Mouse (Mus musculus) neural tube, embryonic 11.5 days (tissue): ENCODE data around the gene Pde4d. TPM values are rescaled to one million over a fixed set of nuclear protein-coding genes. Genes with fewer than 3 reads are reported as not detected.
A peak's percentile ranks its signal among the peaks of the same experiment; 100 is the strongest.

Experiments used
- ATAC-seq: fragments of 200-750 bp; cut with Nextera tagmentation; 2 replicates; pipeline ENCODE4 v1.8.0; 2017; ENCODE audit warnings: moderate number of reproducible peaks, mild to moderate bottlenecking, moderate TSS enrichment, moderate library complexity; ENCODE audit not compliant: insufficient read depth, low FRiP score, low TSS enrichment
- DNase-seq: peaks from one replicate; pipeline ENCODE4 v3.0.0-alpha.2; 2015; ENCODE audit warnings: low spot score
- H3K27ac ChIP-seq: fragments of 300-500 bp; sonication (generic); 2 replicates; pipeline ENCODE4 v1.5.1; 2014; ENCODE audit warnings: low read depth, mild to moderate bottlenecking, low read length
- H3K27me3 ChIP-seq: fragments of 300-500 bp; sonication (generic); 2 replicates; pipeline ENCODE4 v1.6.1; 2014; ENCODE audit warnings: mild to moderate bottlenecking, low read length, mixed read lengths; ENCODE audit not compliant: control insufficient read depth, insufficient read depth
- H3K36me3 ChIP-seq: fragments of 300-500 bp; sonication (generic); 2 replicates; pipeline ENCODE4 v1.6.1; 2014; ENCODE audit warnings: mild to moderate bottlenecking, low read length, moderate library complexity, mixed read lengths; ENCODE audit not compliant: control insufficient read depth, insufficient read depth
- H3K4me1 ChIP-seq: fragments of 300-500 bp; sonication (generic); 2 replicates; pipeline ENCODE4 v1.6.1; 2014; ENCODE audit warnings: low read length, mixed read lengths; ENCODE audit not compliant: control insufficient read depth, insufficient read depth
- H3K4me2 ChIP-seq: fragments of 300-500 bp; sonication (generic); 2 replicates; pipeline ENCODE4 v1.6.1; 2014; ENCODE audit warnings: low read depth, mild to moderate bottlenecking, moderate library complexity
- H3K4me3 ChIP-seq: fragments of 300-500 bp; sonication (generic); 2 replicates; pipeline ENCODE4 v1.5.1; 2014; ENCODE audit warnings: low read depth, low read length
- H3K9ac ChIP-seq: fragments of 300-500 bp; sonication (generic); 2 replicates; pipeline ENCODE4 v1.6.1; 2014; ENCODE audit warnings: mild to moderate bottlenecking, low read length
- H3K9me3 ChIP-seq: fragments of 300-500 bp; sonication (generic); 2 replicates; pipeline ENCODE4 v1.6.1; 2016; ENCODE audit warnings: low read length; ENCODE audit not compliant: control insufficient read depth
- WGBS: fragments of 180-500 bp; shearing (Covaris S2); extraction: QIAGEN DNeasy Blood & Tissue Kit; methylation state at CpG from one replicate; pipeline ENCODE4 v1.1.7; 2014; 5-methylcytosine and 5-hydroxymethylcytosine counted together
- polyA plus RNA-seq: library from polyadenylated mRNA; unstranded; fragments of >200 nt; fragmentation: Nextera tagmentation; extraction: Ambion mirVana; gene quantifications from 2 replicates; pipeline ENCODE4 v1.2.1, GENCODE M21; 2014

Pde4d gene
- polyA plus RNA-seq, 1 experiment from 2014 or later, result 11.1 TPM

DNA sequence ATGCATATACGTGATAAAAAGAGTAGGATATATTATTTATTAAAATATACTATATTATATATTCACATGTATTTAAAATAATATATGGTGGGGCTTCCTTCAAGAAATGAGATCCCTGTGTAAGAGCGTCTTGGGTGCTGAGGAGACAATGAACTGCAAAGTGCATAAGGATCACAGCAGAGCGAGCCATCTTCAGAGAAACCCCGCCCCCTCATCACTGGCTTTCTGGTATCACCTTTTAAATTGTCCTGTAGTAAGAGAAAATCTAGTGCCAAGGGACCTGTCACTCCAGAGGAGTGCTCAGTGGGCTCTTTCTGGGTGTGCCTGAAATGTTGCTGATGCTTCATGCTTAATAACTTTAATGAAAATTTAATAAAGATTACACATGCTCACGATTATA is 1327.7 kb downstream of the Pde4d start:
- 75% methylated on average over 5 of the region's 5 CpGs for WGBS
- Histone ChIP-seq H3K27me3 (no peaks in the 10 kb centered on the region), H3K4me3 (no peak overlapping the region), H3K36me3 (no peaks in the 10 kb centered on the region), H3K9ac (no peak overlapping the region), H3K9me3 (no peaks in the 10 kb centered on the region), H3K27ac (no peak overlapping the region), H3K4me2 (no peak overlapping the region), H3K4me1 (0 out of 2 replicates have a peak, but pooled peaks cover 5% of the 10 kb centered on the region)
- DNase-seq (no peak), ATAC-seq (no peak)

- DNase-seq, result peak; percentile 10
- no peaks in the 10 kb centered on the region for H3K27me3 ChIP-seq
- no peak overlapping the region for H3K4me3 ChIP-seq
- H3K27ac ChIP-seq, result no peak overlapping the region
- no peak; the same call in 1 of the 2 replicates for ATAC-seq
- WGBS, result 26% methylated on average over 9 of the region's 9 CpGs
- H3K36me3 ChIP-seq, result no peaks in the 10 kb centered on the region
- H3K4me2 ChIP-seq, result no peak overlapping the region
- no peaks in the 10 kb centered on the region for H3K9me3 ChIP-seq
- no peak overlapping the region for H3K9ac ChIP-seq
- H3K4me1 ChIP-seq, result 0 out of 2 replicates have a peak, but pooled peaks cover 5% of the 10 kb centered on the region
Observed at GRCm38 (mm10) chr13:109778297-109778835, 1328.6 kb downstream of the Pde4d start.

GRCm38 (mm10) chr13:109781466-109781865 is 1331.7 kb downstream of the Pde4d start:
- H3K36me3 ChIP-seq, result no peaks in the 10 kb centered on the region
- no peak overlapping the region for H3K4me3 ChIP-seq
- ATAC-seq (no peak), DNase-seq (no peak)
- H3K9me3 ChIP-seq, result no peaks in the 10 kb centered on the region
- 0 out of 2 replicates have a peak, but pooled peaks cover 5% of the 10 kb centered on the region for H3K4me1 ChIP-seq
- WGBS, result 88% methylated on average over 1 of the region's 1 CpGs
- no peak overlapping the region for H3K27ac ChIP-seq
- no peaks in the 10 kb centered on the region for H3K27me3 ChIP-seq
- H3K4me2 ChIP-seq, result no peak overlapping the region
- no peak overlapping the region for H3K9ac ChIP-seq

DNA sequence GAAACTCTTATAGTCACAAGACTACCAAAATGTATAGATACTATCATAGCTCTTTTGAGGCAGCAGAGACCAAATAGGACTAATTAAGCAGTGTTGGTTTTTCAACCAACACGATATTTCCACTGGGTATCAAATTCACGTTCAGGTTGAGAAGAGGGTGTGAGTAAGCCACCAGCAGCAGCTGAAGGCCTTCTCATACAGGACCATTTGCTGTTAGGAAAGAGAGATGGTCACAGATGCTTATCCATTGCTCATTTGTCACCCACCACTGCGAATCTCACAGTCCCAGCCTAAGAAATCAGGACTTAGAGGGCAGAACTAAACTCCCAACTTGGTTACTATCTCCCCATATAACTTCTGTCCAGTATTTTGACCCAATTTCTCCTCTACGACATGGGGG is 1338.9 kb downstream of the Pde4d start:
- 86% methylated on average over 4 of the region's 4 CpGs for WGBS
- Histone ChIP-seq H3K4me1 (no peaks in the 10 kb centered on the region), H3K27ac (no peak overlapping the region)

GRCm38 (mm10) chr13:109789151-109789550 is 1339.4 kb downstream of the Pde4d start:
- H3K4me1 ChIP-seq, result no peaks in the 10 kb centered on the region
- no peak overlapping the region for H3K9ac ChIP-seq
- no peak overlapping the region for H3K4me3 ChIP-seq
- no peaks in the 10 kb centered on the region for H3K9me3 ChIP-seq
- H3K27me3 ChIP-seq, result no peaks in the 10 kb centered on the region
- no peak for ATAC-seq
- WGBS, result 68% methylated on average over 4 of the region's 4 CpGs
- H3K27ac ChIP-seq, result no peak overlapping the region
- DNase-seq, result no peak
- H3K36me3 ChIP-seq, result no peaks in the 10 kb centered on the region
- H3K4me2 ChIP-seq, result no peak overlapping the region

More for the DNA sequence above, 1338.9 kb downstream of the Pde4d start:
- H3K4me2 ChIP-seq, result no peak overlapping the region
- H3K27me3 ChIP-seq, result no peaks in the 10 kb centered on the region
- H3K9ac ChIP-seq, result no peak overlapping the region
- DNase-seq (no peak), ATAC-seq (no peak)
- H3K36me3 ChIP-seq, result no peaks in the 10 kb centered on the region
- H3K4me3 ChIP-seq, result no peak overlapping the region
- H3K9me3 ChIP-seq, result no peaks in the 10 kb centered on the region

GRCm38 (mm10) chr13:109790045-109790715 is 1340.4 kb downstream of the Pde4d start:
- Histone ChIP-seq H3K4me3 (no peak overlapping the region), H3K4me1 (no peaks in the 10 kb centered on the region), H3K4me2 (no peak overlapping the region), H3K9ac (no peak overlapping the region), H3K36me3 (no peaks in the 10 kb centered on the region), H3K9me3 (no peaks in the 10 kb centered on the region), H3K27me3 (no peaks in the 10 kb centered on the region), H3K27ac (no peak overlapping the region)
- WGBS, result 79% methylated on average over 8 of the region's 8 CpGs
- DNase-seq (no peak), ATAC-seq (no peak)

GRCm38 (mm10) chr13:109793918-109794317 is 1344.2 kb downstream of the Pde4d start:
- H3K9ac ChIP-seq, result no peak overlapping the region
- H3K4me2 ChIP-seq, result no peak overlapping the region
- H3K36me3 ChIP-seq, result no peaks in the 10 kb centered on the region
- WGBS, result 77% methylated on average over 9 of the region's 9 CpGs
- H3K9me3 ChIP-seq, result no peaks in the 10 kb centered on the region
- H3K27ac ChIP-seq, result no peak overlapping the region
- no peaks in the 10 kb centered on the region for H3K4me1 ChIP-seq
- ATAC-seq (no peak), DNase-seq (no peak)
- no peaks in the 10 kb centered on the region for H3K27me3 ChIP-seq
- H3K4me3 ChIP-seq, result no peak overlapping the region

- Histone ChIP-seq H3K4me1 (no peaks in the 10 kb centered on the region), H3K4me2 (no peak overlapping the region), H3K9me3 (no peaks in the 10 kb centered on the region), H3K27me3 (no peaks in the 10 kb centered on the region), H3K36me3 (no peaks in the 10 kb centered on the region), H3K9ac (no peak overlapping the region), H3K4me3 (no peak overlapping the region), H3K27ac (no peak overlapping the region)
- WGBS, result 75% methylated on average over 4 of the region's 4 CpGs
- DNase-seq (no peak), ATAC-seq (no peak)
Observed at GRCm38 (mm10) chr13:109798651-109799050, 1348.9 kb downstream of the Pde4d start.

DNA sequence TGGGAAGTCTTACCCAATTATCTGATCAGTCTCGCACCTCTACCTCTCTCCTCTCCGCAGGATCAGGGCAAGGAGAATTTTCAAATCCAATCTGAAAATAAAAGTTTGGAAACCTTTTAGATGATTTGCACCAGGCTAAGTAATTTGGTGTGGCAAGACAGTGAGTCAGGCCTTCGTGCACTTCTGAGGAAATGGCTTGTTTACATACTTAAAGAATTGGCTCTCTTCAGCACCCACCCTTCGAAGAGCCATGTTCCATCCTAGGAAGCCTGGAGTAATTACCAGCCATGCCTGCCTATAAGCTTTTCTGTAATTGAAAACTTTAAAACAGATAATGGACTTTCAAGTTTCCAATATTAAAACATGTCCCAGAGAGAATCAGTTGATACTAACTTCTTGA is 1352.5 kb downstream of the Pde4d start:
- H3K4me1 ChIP-seq, result no peaks in the 10 kb centered on the region
- DNase-seq, result no peak
- H3K27ac ChIP-seq, result no peak overlapping the region
- H3K9me3 ChIP-seq, result no peaks in the 10 kb centered on the region
- H3K27me3 ChIP-seq, result no peaks in the 10 kb centered on the region
- no peaks in the 10 kb centered on the region for H3K36me3 ChIP-seq
- WGBS, result 68% methylated on average over 4 of the region's 4 CpGs
- ATAC-seq, result no peak
- no peak overlapping the region for H3K9ac ChIP-seq
- H3K4me2 ChIP-seq, result no peak overlapping the region
- no peak overlapping the region for H3K4me3 ChIP-seq
